Mouse (Mus musculus) kidney, postnatal 0 days (tissue): ENCODE results near the gene Polr3c. TPM values are rescaled to one million over a fixed set of nuclear protein-coding genes. Genes with fewer than 3 reads are reported as not detected.
A peak's percentile ranks its signal among the peaks of the same experiment; 100 is the strongest.
"Not testable (repeated sequence)": the region's sequence is repeated elsewhere in the genome, so short reads cannot be mapped to it uniquely, and the experiment has no call there.

Source experiments
- ATAC-seq: fragments of 200-750 bp; cut with Nextera tagmentation; replicated peaks from 2 replicates; pipeline ENCODE4 v1.8.0; 2017; ENCODE audit warnings: low read depth, moderate number of reproducible peaks, moderate TSS enrichment, moderate library complexity; ENCODE audit not compliant: low FRiP score
- DNase-seq: peaks from one replicate; pipeline ENCODE4 v3.0.0-alpha.2; 2016; ENCODE audit warnings: low spot score
- H3K27ac ChIP-seq: fragments of 300-500 bp; sonication (generic); 2 replicates; pipeline ENCODE4 v1.5.1; 2014; ENCODE audit warnings: mild to moderate bottlenecking
- H3K27me3 ChIP-seq: fragments of 300-500 bp; sonication (generic); 2 replicates; pipeline ENCODE4 v1.6.1; 2014; ENCODE audit warnings: low read length, mixed read lengths; ENCODE audit not compliant: insufficient read depth
- H3K36me3 ChIP-seq: fragments of 300-500 bp; sonication (generic); 2 replicates; pipeline ENCODE4 v1.6.1; 2014; ENCODE audit warnings: low read length, mixed read lengths; ENCODE audit not compliant: insufficient read depth
- H3K4me1 ChIP-seq: fragments of 300-500 bp; sonication (generic); replicated peaks from 2 replicates; pipeline ENCODE4 v1.6.1; 2014; ENCODE audit warnings: antibody characterized with exemption, low read length, mixed read lengths; ENCODE audit not compliant: insufficient read depth
- H3K4me2 ChIP-seq: fragments of 300-500 bp; sonication (generic); 2 replicates; pipeline ENCODE4 v1.6.1; 2014; ENCODE audit warnings: mild to moderate bottlenecking, low read length, moderate library complexity, mixed read lengths
- H3K4me3 ChIP-seq: fragments of 300-500 bp; sonication (generic); replicated peaks from 2 replicates; pipeline ENCODE4 v1.5.1; 2014; ENCODE audit warnings: low read depth, low read length
- H3K9ac ChIP-seq: fragments of 300-500 bp; sonication (generic); 2 replicates; pipeline ENCODE4 v1.6.1; 2014; ENCODE audit warnings: low read depth, low read length
- H3K9me3 ChIP-seq: fragments of 300-500 bp; sonication (generic); replicated peaks from 2 replicates; pipeline ENCODE4 v1.6.1; 2016; ENCODE audit warnings: low read length, inconsistent platforms, mixed read lengths
- CTCF ChIP-seq: IDR thresholded peaks from 2 replicates; pipeline ENCODE4 v1.5.1; 2016; ENCODE audit warnings: antibody characterized with exemption, low read depth, mild to moderate bottlenecking, moderate library complexity
- WGBS: fragments of 180-500 bp; shearing (Covaris S2); extraction: QIAGEN DNeasy Blood & Tissue Kit; methylation state at CpG from one replicate; pipeline ENCODE4 v1.1.7; 2014; 5-methylcytosine and 5-hydroxymethylcytosine counted together
- polyA plus RNA-seq: library from polyadenylated mRNA; unstranded; fragments of >200 nt; fragmentation: Nextera tagmentation; extraction: Ambion mirVana; gene quantifications from 2 replicates; pipeline ENCODE4 v1.2.1, GENCODE M21; 2015

Polr3c gene
- polyA plus RNA-seq, 1 experiment from 2014 or later: 25.3 TPM

GRCm38 (mm10) chr3:96755935-96756334, 28.5 kb upstream of the Polr3c start:
- H3K4me3 ChIP-seq: no peak overlapping the region
- H3K4me2 ChIP-seq: no peak overlapping the region
- H3K9ac ChIP-seq: no peak overlapping the region
- H3K9me3 ChIP-seq: no peaks in the 10 kb centered on the region
- H3K36me3 ChIP-seq: 0 out of 2 replicates have a peak, but pooled peaks cover 3% of the 10 kb centered on the region
- peak; percentile 14 for DNase-seq
- no peaks in the 10 kb centered on the region for H3K4me1 ChIP-seq
- WGBS: 76% methylated on average over 1 of the region's 1 CpGs
- H3K27ac ChIP-seq: no peak overlapping the region
- H3K27me3 ChIP-seq: no peaks in the 10 kb centered on the region
- no peak for ATAC-seq
- TF ChIP-seq CTCF: no peak

- no peak for TF ChIP-seq CTCF
- Histone ChIP-seq H3K4me3 (no peak overlapping the region), H3K9ac (no peak overlapping the region), H3K36me3 (no peaks in the 10 kb centered on the region), H3K27ac (no peak overlapping the region), H3K4me2 (no peak overlapping the region), H3K4me1 (no peaks in the 10 kb centered on the region), H3K9me3 (no peaks in the 10 kb centered on the region), H3K27me3 (no peaks in the 10 kb centered on the region)
- ATAC-seq (no peak), DNase-seq (peak; percentile 21)
- WGBS: 48% methylated on average over 1 of the region's 1 CpGs
Measured at GRCm38 (mm10) chr3:96746829-96747228, 19.4 kb upstream of the Polr3c start.

GRCm38 (mm10) chr3:96744348-96744747, 16.9 kb upstream of the Polr3c start:
- H3K9me3 ChIP-seq: no peaks in the 10 kb centered on the region
- no peak for TF ChIP-seq CTCF
- no peak overlapping the region for H3K4me3 ChIP-seq
- no peaks in the 10 kb centered on the region for H3K4me1 ChIP-seq
- DNase-seq (no peak), ATAC-seq (no peak)
- H3K27me3 ChIP-seq: no peaks in the 10 kb centered on the region
- H3K9ac ChIP-seq: no peak overlapping the region
- no peak overlapping the region for H3K27ac ChIP-seq
- H3K36me3 ChIP-seq: no peaks in the 10 kb centered on the region
- 90% methylated on average over 3 of the region's 3 CpGs for WGBS
- H3K4me2 ChIP-seq: no peak overlapping the region

GRCm38 (mm10) chr3:96740279-96740678, 12.9 kb upstream of the Polr3c start:
- H3K36me3 ChIP-seq, H3K4me1 ChIP-seq, DNase-seq, H3K9ac ChIP-seq, H3K27me3 ChIP-seq, ATAC-seq, H3K27ac ChIP-seq, H3K4me2 ChIP-seq, H3K4me3 ChIP-seq, H3K9me3 ChIP-seq: not testable (repeated sequence)

GRCm38 (mm10) chr3:96737995-96738394, 10.6 kb upstream of the Polr3c start:
- no peak overlapping the region for H3K4me2 ChIP-seq
- TF ChIP-seq CTCF: peak; percentile 59
- H3K9ac ChIP-seq: no peak overlapping the region
- H3K27me3 ChIP-seq: no peaks in the 10 kb centered on the region
- no peak overlapping the region for H3K27ac ChIP-seq
- 0 out of 2 replicates have a peak, but pooled peaks have one; percentile 21 for ATAC-seq
- DNase-seq: peak; percentile 56
- H3K9me3 ChIP-seq: no peaks in the 10 kb centered on the region
- no peaks in the 10 kb centered on the region for H3K36me3 ChIP-seq
- 0 out of 2 replicates have a peak, but pooled peaks cover 4% of the 10 kb centered on the region for H3K4me1 ChIP-seq
- H3K4me3 ChIP-seq: no peak overlapping the region
- WGBS: 95% methylated on average over 1 of the region's 1 CpGs

GRCm38 (mm10) chr3:96737013-96737740, 9.7 kb upstream of the Polr3c start:
- H3K27ac ChIP-seq: no peak overlapping the region
- no peaks in the 10 kb centered on the region for H3K27me3 ChIP-seq
- ATAC-seq (no peak), DNase-seq (no peak)
- H3K4me1 ChIP-seq: 0 out of 2 replicates have a peak, but pooled peaks cover 4% of the 10 kb centered on the region
- H3K4me3 ChIP-seq: no peak overlapping the region
- H3K9ac ChIP-seq: no peak overlapping the region
- H3K9me3 ChIP-seq: no peaks in the 10 kb centered on the region
- H3K36me3 ChIP-seq: no peaks in the 10 kb centered on the region
- 44% methylated on average over 1 of the region's 1 CpGs for WGBS
- no peak overlapping the region for H3K4me2 ChIP-seq
- no peak for TF ChIP-seq CTCF
